ENCODE assay signal across 16 mouse cellular contexts in the genomic region with DNA sequence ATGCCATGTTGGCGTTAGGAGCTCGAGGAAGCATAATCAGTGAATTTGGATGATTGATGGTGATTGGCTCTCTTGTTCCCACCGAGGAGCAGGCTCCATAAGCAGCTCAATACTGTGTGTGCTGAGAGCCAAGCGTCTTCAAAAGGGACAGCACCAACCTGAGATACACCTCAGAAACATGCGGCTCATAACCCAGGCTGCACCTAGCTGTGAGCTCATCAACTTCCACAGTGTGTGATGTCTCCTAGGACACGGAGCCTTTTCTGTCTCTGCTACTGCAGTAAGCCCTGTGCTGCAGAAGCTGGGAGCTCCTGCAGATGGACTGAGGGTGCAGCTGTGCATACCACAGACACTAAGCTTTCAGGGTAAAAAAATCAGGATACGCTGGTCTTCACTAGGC. TPM values are rescaled to one million over a fixed set of nuclear protein-coding genes. Genes with fewer than 3 reads are reported as not detected.
A peak's percentile ranks its signal among the peaks of the same experiment; 100 is the strongest.
DNase-seq lines count a peak whose midpoint lies in the region; ATAC-seq and TF ChIP-seq lines count a peak whose summit lies in the region.
"Had no signal": no experiment of that assay in that cellular context is flagged by ENCODE, and none has a peak within 500 bp of the region (broad histone marks: within the 10 kb centered on the region; RNA-seq: fewer than 3 reads in every experiment).

No protein-coding gene starts in this region.

- 0 out of 2 replicates have a peak overlapping the region, but pooled peaks have one; percentile 29 for H3K27ac ChIP-seq in midbrain, embryonic 15.5 days
- H3K27ac ChIP-seq in kidney, embryonic 14.5 days (ENCODE audit: low read depth, low read length): no peak overlapping the region
- H3K27ac ChIP-seq: intestine, embryonic 15.5 days; liver, embryonic 15.5 days had no signal

- no peak for TF ChIP-seq POLR2A in brain, embryonic 14.5 days (IDR thresholded peaks at IDR 0.05; ENCODE audit: borderline replicate concordance, extremely low read depth, insufficient read depth, insufficient read length, poor library complexity, severe bottlenecking)

- no peak overlapping the region for H3K9ac ChIP-seq in midbrain, embryonic 15.5 days
- no peak overlapping the region for H3K9ac ChIP-seq in kidney, embryonic 14.5 days (ENCODE audit: low read depth, low read length)
- H3K9ac ChIP-seq: intestine, embryonic 15.5 days; liver, embryonic 15.5 days had no signal

- no peaks in the 10 kb centered on the region for H3K27me3 ChIP-seq in midbrain, embryonic 15.5 days (replicated peaks)
- H3K27me3 ChIP-seq in kidney, embryonic 14.5 days (ENCODE audit: control insufficient read depth, insufficient read depth, low read length): no peaks in the 10 kb centered on the region
- H3K27me3 ChIP-seq: intestine, embryonic 15.5 days; liver, embryonic 15.5 days had no signal

- no peak overlapping the region for H3K4me3 ChIP-seq in midbrain, embryonic 15.5 days
- no peak overlapping the region for H3K4me3 ChIP-seq in kidney, embryonic 14.5 days (ENCODE audit: low read length)
- H3K4me3 ChIP-seq: intestine, embryonic 15.5 days; liver, embryonic 15.5 days; myocyte had no signal

- no peak for TF ChIP-seq CTCF in brain, embryonic 14.5 days (IDR thresholded peaks at IDR 0.05; ENCODE audit: borderline replicate concordance, extremely low read depth, insufficient read depth, insufficient read length)

- peaks cover 38% of the 10 kb centered on the region for H3K4me1 ChIP-seq in midbrain, embryonic 15.5 days
- no peaks in the 10 kb centered on the region for H3K4me1 ChIP-seq in kidney, embryonic 14.5 days (ENCODE audit: control insufficient read depth, insufficient read depth, low read length)
- H3K4me1 ChIP-seq: intestine, embryonic 15.5 days; liver, embryonic 15.5 days had no signal

- DNase-seq in brain, adult 2 months (ENCODE audit: low read depth, low spot score): peak; percentile 83
- DNase-seq in brain, embryonic 14.5 days (ENCODE audit: low read depth): peak; percentile 34
- peak; percentile 21 to 30 for DNase-seq in layer of hippocampus, adult 18-20 months (ENCODE audit: low spot score in 2 of 2)
- no peak for DNase-seq in gastrocnemius, adult 8-10 months (ENCODE audit: low spot score in 2 of 2)
- DNase-seq: adrenal gland, adult 8-10 months; gastrocnemius, postnatal 10 days; lung, postnatal 4 days; thymus, postnatal 25 days had no signal

- 67% methylated on average over 7 of the region's 7 CpGs for WGBS in midbrain, embryonic 15.5 days
- 69% methylated on average over 7 of the region's 7 CpGs for WGBS in kidney, embryonic 14.5 days

- ATAC-seq in midbrain, embryonic 15.5 days (replicated peaks): peak; percentile 24; the same call in 1 of the 2 replicates
- no peak for ATAC-seq in kidney, embryonic 14.5 days (ENCODE audit: low FRiP score, low TSS enrichment)
- no peak for ATAC-seq in megakaryocyte-erythroid progenitor cell, adult 5-6 weeks (replicated peaks; ENCODE audit: low FRiP score, low TSS enrichment, poor library complexity, severe bottlenecking)
- ATAC-seq: intestine, embryonic 15.5 days had no signal

- H3K36me3 ChIP-seq in midbrain, embryonic 15.5 days (replicated peaks): no peaks in the 10 kb centered on the region
- H3K36me3 ChIP-seq in kidney, embryonic 14.5 days (ENCODE audit: control insufficient read depth, insufficient read depth, low read length): no peaks in the 10 kb centered on the region
- H3K36me3 ChIP-seq: intestine, embryonic 15.5 days; liver, embryonic 15.5 days had no signal

- H3K4me2 ChIP-seq in midbrain, embryonic 15.5 days: no peak overlapping the region
- H3K4me2 ChIP-seq in kidney, embryonic 14.5 days (replicated peaks; ENCODE audit: low read depth, low read length): no peak overlapping the region
- H3K4me2 ChIP-seq: intestine, embryonic 15.5 days; liver, embryonic 15.5 days had no signal

- no peaks in the 10 kb centered on the region for H3K9me3 ChIP-seq in midbrain, embryonic 15.5 days
- H3K9me3 ChIP-seq in kidney, embryonic 14.5 days (ENCODE audit: control insufficient read depth, low read length): no peaks in the 10 kb centered on the region
- H3K9me3 ChIP-seq: intestine, embryonic 15.5 days; liver, embryonic 15.5 days had no signal

RNA-seq across cellular contexts. Expression of a gene that starts 31.5 kb away (rescaled TPM):
- polyA plus RNA-seq in brain, embryonic 14.5 days (2012; rRNA removed): 76.6 and 125 TPM in 2 replicates
- total RNA-seq in layer of hippocampus, adult 18-20 months (2021): 100 to 1,000 TPM; 226 to 264 TPM
- 386 and 419 TPM in 2 replicates for polyA plus RNA-seq in midbrain, embryonic 15.5 days (2015; fragmentation: Nextera tagmentation; extraction: Ambion mirVana)
- polyA plus RNA-seq in kidney, embryonic 14.5 days (2014; fragmentation: Nextera tagmentation; extraction: Ambion mirVana): 80.1 and 94.9 TPM in 2 replicates
- total RNA-seq in megakaryocyte-erythroid progenitor cell, adult 5-6 weeks (2014; fragmentation: Nextera tagmentation): not detected in 2 replicates
- not detected in 2 replicates for total RNA-seq in megakaryocyte-erythroid progenitor cell, adult 5-6 weeks (2017)
- not detected for total RNA-seq in gastrocnemius, adult 8-10 months (2022)
- polyA plus RNA-seq: myocyte had no signal

RNA-seq across cellular contexts. Expression of a gene that starts 55.5 kb away (rescaled TPM):
- polyA plus RNA-seq in brain, embryonic 14.5 days (2012; rRNA removed): 0.05 and 0.08 TPM in 2 replicates
- not detected for total RNA-seq in layer of hippocampus, adult 18-20 months (2021)
- 0.10 TPM in 1 of 2 replicates, not detected in the other for polyA plus RNA-seq in midbrain, embryonic 15.5 days (2015; fragmentation: Nextera tagmentation; extraction: Ambion mirVana)
- 0.51 and 1.3 TPM in 2 replicates for polyA plus RNA-seq in kidney, embryonic 14.5 days (2014; fragmentation: Nextera tagmentation; extraction: Ambion mirVana)
- total RNA-seq in megakaryocyte-erythroid progenitor cell, adult 5-6 weeks (2014; fragmentation: Nextera tagmentation): 2.0 TPM in 1 of 2 replicates, not detected in the other
- not detected in 2 replicates for total RNA-seq in megakaryocyte-erythroid progenitor cell, adult 5-6 weeks (2017)
- total RNA-seq in gastrocnemius, adult 8-10 months (2022): not detected
- total RNA-seq: adrenal gland, adult 8-10 months; layer of hippocampus, adult 8-10 months had no signal
- polyA plus RNA-seq: heart, embryonic 14.5 days had no signal

Comparison
In these comparisons a context has a peak if more than half of its experiments do, and no peak if none do; other contexts are left out.
1. DNase-seq: peak in brain, adult 2 months (single experiment), brain, embryonic 14.5 days (single experiment) and layer of hippocampus, adult 18-20 months (2 of 2); none in gastrocnemius, adult 8-10 months (0 of 2).
2. RNA of a gene that starts 31.5 kb away (total RNA-seq): 226 to 264 TPM in layer of hippocampus, adult 18-20 months; not detected in gastrocnemius, adult 8-10 months and not detected in megakaryocyte-erythroid progenitor cell, adult 5-6 weeks; every median in the first group is over 100 times any median in the second.